Mouse (Mus musculus): Measurements from ENCODE around the gene Fyn.

The Fyn gene

DNA sequence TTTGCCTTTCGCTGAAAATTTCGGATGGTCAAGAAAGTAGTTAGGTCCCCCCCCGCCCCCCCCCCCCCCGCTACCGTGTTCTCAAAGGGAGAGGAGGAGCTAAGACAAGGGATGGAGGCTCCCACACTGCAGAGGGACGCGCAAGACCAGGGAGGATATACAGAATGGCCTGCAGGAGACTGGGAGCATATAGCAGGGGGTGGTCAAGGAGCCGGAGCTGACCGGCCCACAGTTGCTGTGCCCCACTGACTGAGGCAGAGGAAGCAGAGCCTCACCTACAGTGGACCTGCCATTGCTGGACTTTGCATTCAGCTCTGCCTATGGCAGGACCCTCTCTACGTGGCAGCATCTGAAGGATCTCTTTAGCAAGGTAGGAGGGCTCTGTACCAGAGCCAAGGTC is 10.6 kb downstream of the Fyn start:
- DNase-seq (ENCODE audit: low spot score), result no peak

DNA sequence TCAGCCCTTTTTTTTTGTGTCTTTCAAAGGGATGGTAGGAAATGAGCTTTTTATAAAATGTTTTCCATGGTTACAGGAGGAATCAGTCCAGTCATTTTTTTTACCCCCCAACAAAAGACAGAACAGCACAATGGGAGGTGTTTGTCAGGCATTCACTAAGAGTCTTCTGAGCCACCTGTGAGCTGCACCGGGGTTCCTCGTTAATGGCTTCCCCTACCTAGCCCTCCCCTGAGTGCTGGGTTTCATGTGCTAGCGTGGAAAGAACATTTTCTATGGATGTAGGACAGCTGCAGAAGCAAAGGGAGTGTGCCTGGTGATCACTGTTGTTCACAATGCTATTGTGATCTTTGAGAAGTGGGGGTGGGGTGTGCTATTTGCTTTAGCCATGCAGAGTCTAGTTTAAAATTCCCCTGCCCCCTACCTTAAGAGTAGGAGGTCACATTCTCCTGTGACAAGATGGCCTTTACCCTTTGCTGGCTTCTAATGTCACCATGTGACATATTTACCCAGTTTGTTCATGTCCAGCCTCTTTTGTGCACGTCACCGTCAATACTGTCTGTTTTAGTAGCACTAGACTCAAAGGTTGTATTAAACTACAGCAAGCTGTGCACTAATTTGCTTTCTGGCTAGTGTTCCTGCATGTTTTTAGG is 11.2 kb downstream of the Fyn start:
- no peak for DNase-seq (ENCODE audit: low spot score)

DNA sequence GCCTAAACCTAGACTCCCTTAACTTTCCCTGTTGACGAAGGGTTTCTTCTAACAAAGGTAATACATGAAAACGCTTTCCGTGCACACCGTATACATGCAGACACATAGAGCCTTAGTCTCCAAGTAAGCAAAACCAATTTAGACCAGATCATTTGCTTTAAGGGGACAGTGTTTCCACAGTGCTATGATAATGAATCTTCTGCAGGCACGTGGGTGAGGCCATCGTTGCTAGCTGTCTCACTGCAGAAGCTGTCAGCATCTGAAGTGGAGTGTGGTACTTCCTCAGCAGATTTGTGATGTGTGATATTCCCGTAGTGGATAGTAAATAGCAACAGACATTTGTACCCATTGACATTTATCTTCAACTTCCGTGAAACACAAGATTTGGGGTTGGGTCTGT is 16.6 kb downstream of the Fyn start:
- no peak for DNase-seq (ENCODE audit: low spot score)

DNA sequence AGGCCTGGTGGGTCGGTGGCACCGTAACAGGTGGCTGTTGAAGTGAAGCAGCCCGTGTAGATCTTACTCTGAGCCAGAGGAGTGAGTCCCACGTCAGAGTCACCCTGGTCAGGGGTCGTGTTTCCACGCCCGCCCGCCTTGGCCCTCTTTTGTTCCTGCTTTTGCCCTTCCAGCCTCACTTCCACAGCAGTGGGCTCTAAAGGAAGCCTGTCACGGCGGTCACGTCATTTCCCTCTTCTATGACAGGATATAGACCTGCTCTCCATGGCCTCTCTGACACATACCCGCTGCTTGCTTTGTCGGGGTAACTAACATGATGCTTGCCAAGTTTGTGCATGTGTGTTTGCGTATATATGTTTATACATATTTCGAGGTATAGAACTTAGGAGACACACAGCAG is 17.5 kb downstream of the Fyn start:
- no peak for DNase-seq (ENCODE audit: low spot score)

DNA sequence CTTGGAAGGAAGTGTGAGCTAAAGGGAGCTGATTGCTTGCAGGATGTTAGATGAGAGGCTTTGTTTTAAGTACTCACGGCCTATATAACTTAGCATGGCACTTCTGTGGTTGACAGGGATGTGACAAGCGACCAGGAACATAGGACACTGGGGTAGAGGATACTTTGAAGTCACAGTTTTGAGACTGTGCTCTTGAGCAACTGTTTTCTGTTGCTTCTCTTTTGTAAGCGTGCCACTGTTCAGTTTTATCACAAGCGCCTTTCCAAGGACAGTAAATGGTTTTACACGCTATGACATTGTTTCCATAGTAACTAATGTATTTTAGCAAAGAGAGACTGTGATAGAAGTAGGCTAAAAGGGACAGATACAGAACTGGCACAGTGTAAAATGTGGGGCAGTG is 18.4 kb downstream of the Fyn start:
- DNase-seq (ENCODE audit: low spot score), result no peak

DNA sequence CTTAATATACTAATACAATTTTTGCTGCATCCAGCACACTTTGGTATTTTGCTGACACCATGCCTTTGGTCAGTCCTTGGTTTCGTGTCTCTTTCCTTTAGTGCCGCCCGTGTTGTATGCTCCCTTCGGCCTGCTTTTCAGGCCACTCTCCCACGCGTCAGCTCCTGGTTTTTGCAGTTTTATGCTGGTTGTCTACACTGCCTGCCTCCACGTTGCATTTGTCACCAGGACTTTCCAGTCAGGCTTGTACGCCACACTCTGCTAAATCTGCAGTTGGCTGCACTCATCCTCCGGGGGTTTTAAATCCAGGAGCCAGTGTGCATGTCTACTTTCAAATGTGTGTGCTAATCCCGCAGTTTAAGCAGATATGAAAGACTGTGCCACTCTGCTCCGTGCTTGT is 18.9 kb downstream of the Fyn start:
- no peak for DNase-seq (ENCODE audit: low spot score)

DNA sequence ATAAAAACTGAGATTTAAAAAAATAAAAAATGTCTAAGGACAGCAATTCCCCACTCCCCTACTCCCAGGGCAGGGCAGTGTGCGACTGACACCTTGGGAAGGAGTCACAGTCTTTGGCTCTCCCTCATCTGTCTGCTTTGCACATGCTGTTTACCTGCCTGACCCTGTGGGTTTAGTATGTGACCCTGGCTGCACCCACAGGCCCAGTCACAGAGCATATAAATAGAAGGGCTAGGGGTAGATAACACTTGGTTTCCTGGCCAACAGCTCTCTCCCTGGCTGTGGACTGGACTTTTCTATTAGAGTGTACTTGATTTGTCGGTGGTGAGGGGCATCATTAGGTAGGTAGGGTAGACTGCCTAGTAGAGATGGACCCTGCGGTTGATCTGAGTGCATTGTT is 19.5 kb downstream of the Fyn start:
- DNase-seq (ENCODE audit: low spot score), result no peak

DNA sequence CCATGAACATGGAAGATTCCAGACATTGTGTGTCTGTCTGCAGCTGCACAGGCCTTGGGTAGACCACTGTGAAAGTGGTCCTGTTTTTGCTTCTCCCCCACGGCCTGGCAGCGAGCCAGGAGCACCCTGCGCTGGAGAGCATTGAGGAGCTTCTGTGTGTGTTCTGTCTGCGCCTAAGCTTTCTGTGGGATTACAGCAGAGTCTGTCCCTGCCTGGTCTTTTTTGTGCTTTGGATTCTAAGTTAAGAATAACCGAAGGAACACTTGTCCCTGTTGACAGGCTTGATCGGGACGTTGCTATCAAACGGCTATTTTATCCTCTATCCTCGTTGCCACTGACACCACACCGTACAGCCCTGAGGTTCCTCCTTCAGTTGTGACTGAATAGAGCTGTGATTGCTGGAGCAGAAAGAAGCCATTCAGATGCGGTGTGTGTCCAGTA is 20.8 kb downstream of the Fyn start:
- no peak for DNase-seq (ENCODE audit: low spot score)

DNA sequence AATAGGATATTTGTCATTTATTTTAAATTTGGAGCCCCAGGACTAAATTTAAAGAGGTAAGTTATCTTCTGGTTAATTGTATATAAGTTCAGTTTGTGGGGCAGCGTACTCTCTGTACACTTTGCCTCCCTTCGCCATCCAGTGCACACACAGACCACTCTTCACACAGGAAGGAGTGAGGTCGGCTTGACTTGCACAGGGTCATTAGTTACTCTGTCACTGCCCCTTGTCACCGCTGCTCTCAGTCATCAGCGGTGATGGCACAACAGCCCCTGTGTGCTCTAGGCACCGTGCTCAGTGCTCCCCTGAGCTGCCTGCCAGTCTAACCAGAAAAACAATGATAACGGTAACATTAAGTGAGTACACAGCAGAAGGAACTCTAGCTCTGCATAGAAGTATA is 21.9 kb downstream of the Fyn start:
- DNase-seq (ENCODE audit: low spot score), result no peak

DNA sequence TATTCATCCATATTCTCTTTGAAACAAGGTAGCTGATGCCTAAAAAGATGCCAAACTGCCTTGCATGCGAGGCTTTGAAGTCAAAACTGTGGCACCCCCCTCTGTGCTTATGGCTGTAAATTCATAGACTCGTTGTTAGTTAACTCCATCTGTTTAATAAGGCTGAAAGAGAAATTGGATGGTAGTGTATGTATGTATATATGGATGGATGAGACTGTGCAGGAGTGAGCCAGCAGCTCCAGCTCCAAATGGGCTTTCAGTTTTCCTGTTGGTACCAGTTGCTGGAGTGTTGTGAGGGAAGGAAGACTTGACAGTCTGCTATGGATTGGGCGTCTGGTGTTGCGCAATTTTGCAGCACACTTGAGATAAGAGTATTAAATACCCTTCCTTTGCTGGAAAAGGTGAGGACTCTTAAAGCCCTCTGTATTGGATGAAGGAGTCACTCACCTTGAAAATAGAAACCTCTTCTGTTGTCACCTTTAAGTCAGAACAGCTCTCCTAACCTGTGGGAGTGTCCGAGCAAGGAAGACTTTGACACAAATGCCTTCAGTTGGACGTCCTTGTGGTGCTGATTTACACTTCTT is 24.3 kb downstream of the Fyn start:
- no peak for DNase-seq (ENCODE audit: low spot score)

DNA sequence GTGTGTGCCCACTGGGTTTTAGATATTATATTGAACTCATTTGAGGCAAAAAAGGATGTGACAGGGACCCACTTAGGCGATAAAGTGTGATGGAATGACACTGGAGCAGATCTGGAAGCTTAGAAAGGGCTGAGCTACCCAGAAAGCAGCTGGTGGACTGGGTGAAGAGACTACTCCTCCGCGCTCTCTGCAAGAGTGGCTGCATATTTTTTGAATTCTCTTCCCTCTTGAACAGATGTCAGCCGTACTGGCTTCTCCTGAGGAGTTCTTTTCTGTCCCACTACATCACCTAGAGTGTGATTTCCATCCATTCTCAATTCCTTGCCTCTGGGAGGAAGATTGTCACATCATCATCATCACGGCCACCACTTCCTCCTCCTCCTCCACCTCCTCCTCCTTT is 26.9 kb downstream of the Fyn start:
- DNase-seq (ENCODE audit: low spot score), result no peak

DNA sequence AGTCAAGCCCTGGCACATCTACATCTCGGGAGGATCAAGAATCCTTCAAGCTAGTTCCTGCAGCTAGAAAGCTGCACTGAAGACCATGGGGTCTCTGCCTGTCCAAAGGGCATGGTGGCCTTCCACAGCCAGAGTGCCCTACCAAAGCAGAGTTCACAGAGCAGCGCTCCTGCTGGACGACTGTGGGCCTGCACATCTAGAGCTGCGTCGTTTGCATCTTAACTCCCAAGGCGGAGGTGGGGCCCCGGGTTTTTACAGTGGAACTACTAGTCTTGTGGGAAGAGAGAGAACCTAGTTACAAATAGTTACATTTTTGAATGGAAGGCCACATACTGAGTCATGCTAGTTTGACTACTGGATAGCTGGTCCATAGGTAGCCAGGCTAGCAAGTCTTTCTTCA is 30.3 kb downstream of the Fyn start:
- no peak for DNase-seq (ENCODE audit: low spot score)

DNA sequence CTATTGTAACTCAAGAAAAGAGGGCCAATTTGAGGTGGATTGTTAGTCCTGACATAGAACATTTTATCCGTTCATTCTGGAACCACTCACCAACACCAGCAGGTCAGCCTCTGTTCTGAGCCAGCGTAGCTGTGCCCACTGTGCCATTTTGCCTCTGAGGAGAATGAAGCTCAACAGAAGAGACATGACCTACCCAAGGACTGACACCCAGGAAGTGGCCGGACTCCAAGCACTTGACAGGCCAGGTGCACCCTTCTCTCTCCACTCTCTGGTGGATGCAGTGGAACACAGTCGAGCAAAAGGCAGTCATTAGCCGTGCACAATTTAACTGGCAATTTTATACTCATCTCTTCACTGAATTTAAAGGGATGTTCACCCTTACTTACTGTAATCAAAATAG is 31.5 kb downstream of the Fyn start:
- no peak for DNase-seq (ENCODE audit: low spot score)

DNA sequence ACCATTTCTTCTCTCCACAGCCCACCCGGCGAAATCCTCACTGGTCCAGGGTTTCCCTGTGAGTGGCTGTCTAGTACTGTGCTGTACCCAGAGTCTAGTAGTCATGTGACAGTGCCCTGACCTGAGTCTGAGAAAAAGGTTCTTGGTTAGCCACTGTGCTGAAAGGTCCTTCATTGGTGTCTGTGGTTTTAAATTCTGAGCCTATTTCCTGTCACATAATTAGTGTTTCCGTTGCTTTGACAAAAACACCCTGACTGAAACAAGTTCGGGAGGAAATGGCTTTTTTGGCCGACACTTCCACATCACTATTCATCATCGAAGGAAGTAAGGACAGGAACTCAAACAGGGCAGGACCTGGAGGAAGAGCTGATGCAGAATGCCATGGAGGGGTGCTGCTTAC is 33.8 kb downstream of the Fyn start:
- no peak for DNase-seq (ENCODE audit: low spot score)

DNA sequence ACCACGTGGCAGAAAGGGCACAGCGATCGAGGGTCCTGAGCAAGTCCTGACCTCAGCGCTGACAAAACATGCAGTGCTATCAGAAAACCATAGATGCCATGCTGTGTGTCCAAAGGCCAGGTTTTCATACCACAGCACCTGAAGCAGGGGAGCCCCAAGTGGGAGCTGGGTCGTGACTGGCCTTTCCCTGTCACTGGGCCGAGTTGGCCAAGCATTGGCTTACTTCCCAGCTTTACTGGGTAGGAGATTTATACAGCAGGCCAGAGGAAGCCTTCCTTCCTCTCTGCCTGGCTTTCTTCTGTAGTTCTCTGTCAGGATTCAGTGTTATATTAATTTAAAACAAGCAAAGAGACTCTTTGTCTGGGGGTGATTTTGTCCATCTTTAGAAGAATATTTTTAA is 35.1 kb downstream of the Fyn start:
- no peak for DNase-seq (ENCODE audit: low spot score)

DNA sequence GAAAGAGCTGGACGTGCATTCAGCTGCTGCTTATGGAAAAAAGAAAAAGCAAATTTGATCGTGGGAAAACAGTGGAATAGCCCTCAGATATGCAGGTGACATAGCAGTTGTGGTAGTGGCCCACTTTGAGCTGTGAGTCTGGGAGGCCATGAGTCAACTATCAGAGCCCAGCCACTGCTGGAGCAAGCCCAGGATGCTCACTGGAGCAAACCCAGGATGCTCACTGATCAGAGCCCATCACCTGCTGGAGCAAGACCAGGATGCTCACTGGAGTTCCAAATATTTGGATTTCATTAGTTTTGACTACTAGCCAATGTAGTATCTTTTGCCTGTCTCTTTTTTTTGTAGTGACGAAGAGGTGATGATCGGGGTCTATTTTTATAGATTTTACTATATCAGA is 35.5 kb downstream of the Fyn start:
- no peak for DNase-seq (ENCODE audit: low spot score)

DNA sequence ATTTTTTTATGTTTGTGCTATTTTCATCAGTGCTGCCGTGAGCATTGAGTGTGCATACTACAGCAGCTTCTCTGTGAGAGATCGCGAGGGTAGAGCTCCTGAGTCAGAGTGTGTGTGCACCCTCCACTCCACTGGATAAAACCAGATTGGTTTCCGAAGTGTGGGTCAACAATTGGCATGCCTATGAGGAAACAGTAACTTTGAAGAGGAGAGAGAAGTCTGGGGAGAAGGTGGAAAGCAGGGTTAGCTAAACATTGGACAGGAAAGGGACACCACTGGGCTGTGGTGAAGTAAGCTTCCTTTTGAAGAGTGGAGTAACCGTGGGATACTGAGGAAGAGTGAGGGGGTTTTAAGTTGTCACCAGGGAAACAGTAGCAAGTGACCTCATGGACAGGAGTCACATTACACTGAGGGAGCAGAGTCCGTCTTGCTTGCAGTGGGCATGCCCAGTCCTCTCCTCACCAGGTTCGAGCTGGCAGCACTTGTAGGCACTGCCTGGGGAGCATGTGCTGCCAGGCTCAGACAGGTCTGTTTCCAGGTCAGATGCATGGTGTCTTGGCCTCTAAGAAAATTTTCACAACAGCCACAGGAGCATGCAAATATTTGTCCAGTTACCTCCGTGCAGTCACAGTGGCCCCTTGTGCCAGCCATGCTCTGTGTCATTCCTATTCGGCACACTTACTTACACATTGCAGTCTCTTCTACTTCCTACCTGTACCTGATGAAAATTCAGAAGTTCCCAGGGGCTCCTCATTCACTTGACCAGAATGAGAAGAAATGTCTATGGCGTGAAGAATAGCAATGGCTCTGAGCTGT is 37.5 kb downstream of the Fyn start:
- DNase-seq (ENCODE audit: low spot score), result no peak

DNA sequence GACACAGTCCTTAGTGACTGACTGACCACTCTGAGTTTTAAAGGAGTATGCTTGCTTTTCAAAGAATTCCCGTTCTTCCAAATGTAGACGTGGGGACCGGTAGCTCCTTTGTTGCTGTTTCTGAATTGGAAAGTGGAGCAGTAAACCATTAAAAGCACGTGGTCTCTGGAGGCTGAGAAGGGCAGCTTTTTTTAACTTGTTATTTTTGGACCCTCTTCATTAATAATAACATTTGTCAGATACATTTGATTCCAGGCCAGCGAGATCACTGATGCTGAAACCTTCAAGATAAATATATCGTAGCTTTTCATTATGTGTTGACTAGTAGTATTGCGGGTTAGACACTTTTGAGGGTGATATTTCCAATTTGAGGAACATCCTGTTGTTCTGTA is 38.1 kb downstream of the Fyn start:
- DNase-seq (ENCODE audit: low spot score), result no peak

DNA sequence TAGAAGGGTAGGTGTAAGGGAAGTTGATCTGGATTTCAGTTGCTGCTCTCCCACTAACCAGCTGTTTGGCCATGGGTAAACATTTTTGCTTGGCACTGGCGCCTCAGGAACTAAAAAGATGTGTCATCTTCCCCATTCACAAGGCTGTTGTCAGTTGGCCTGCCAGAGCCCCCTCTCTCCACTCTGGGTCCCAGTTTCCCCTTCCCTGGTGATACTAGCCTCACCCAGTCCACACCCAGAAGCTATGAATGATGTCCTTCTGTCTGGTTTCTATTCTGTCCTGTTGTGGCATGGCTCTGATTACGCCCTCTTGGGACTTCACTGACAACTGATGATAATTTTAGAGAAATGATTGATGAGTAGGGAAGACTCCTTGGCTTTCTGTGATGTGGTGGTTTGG is 38.9 kb downstream of the Fyn start:
- no peak for DNase-seq (ENCODE audit: low spot score)

DNA sequence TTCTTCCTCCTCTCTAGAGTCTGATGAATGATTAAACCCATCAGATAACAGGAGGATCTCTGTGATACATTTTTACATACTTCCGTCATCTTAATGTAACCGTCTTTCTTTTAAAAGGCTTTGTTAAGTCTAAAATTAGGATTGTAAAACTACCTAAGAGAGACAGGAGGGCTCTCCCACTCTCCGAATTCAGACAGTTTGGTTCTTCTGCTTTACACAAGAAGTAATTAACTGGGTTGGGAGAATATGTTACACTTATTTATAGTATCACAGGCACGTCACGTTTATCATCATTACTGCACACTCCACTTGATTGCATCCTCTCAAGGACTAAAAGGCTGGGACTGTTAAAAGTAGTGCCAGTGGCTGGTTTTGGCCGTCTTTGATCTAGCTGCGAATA is 40.9 kb downstream of the Fyn start:
- DNase-seq (ENCODE audit: low spot score), result no peak

DNA sequence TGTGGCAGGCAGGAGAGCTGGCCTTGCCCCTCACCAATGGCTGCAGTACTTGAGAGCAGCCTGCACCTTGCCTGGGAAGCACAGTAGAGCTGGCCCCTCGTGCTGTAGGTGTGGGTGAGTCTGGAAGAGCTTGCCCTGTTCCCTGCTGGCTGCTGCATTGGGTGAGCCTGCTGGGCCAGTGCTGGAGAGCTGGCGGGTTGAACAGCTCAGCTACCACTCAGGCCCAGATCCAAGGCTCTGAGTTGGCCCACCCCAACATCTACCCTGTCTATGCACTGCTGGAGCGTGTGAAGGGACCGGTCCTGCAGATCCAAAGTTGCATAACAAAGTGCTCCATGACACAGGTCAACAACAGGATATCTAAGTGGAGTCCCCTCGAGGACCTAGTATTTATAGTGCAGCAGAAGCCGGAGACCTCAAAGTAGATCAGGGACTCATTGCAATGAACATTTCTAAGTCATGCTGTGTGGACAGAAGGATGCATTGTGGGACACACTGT is 41.5 kb downstream of the Fyn start:
- DNase-seq (ENCODE audit: low spot score), result no peak

DNA sequence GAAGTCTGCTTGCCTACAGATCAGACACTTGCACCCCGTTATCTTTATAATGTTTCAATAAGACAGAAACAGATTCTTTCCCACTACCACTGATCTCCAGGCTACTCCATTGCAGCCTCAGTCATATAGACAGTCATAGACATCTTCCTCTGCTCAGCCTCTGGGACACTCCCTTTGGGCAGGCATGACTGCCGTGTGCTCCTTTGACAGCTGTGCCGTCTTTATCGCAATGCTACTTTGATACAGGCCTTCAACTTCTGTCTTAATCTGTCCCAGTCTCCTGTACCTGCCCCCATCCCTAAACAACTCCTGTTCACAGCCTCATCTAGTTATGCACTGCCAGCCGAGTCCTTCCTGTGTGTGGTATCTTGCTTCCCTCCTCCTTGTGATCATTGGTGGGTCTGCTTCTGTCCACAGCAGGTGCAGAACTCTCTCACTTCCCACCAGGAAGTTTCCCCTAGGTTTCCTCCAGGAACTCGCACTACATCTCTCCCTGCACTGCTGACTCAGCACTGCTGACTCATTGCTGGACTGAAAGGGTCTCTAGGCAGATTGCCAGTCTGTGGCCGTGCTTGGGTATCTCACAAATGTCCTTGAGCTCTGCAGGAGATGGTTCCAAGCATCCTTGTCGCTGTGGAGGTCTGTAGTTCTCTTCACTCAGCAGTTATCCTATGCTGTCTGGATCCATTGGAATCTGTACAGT is 43.4 kb downstream of the Fyn start:
- no peak for DNase-seq (ENCODE audit: low spot score)
